Mouse (Mus musculus): ENCODE results near the gene Socs1. TPM values are rescaled to one million over a fixed set of nuclear protein-coding genes. Genes with fewer than 3 reads are reported as not detected.

The Socs1 gene
- polyA plus RNA-seq, 1 experiment from 2014 or later: 1.6 TPM

GRCm38 (mm10) chr16:10763540-10764264 lies 21.6 kb downstream of the Socs1 start:
- ChIA-PET CTCF (no interaction called here), POLR2A (no interaction called here)
- no peaks in the 10 kb centered on the region for H3K27me3 ChIP-seq
- in situ Hi-C loops (cut with MboI; ENCODE audit: low pct_unique_long_range_greater_than_20kb): no loop called here
- ATAC-seq (no peak), DNase-seq (ENCODE audit: low read depth, low spot score) (no peak)
- TF ChIP-seq CTCF (IDR thresholded peaks at IDR 0.05): no peak

- no peak for ATAC-seq
- no peaks in the 10 kb centered on the region for H3K27me3 ChIP-seq
- POLR2A ChIA-PET: no interaction called here
- DNase-seq (ENCODE audit: low read depth, low spot score): no peak
- CTCF ChIA-PET: no interaction called here
- in situ Hi-C loops (cut with MboI; ENCODE audit: low pct_unique_long_range_greater_than_20kb): no loop called here
- no peak for TF ChIP-seq CTCF (IDR thresholded peaks at IDR 0.05)
These were observed 22.7 kb downstream of the Socs1 start for GRCm38 (mm10) chr16:10762569-10763180.

DNA sequence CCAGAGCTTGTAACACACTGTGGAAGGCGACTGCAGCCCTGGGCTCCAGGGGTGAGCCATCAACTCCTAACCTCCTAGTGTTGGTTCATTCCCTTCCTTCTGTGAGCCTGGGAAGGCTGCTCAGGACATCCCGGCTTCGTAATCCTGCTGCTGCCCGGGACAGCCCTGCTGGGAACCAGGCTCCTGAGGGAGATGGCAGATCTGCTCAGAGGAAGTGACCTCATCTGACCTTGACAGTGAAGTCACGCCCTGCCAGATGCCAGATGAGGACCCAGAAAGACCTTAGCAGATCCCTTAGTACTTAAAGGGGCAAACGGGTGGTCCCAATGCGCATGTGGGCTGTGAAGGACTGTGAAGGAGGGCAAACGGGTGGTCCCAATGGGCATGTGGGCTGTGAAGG lies 24.2 kb downstream of the Socs1 start:
- POLR2A ChIA-PET: no interaction called here
- in situ Hi-C loops (cut with MboI; ENCODE audit: low pct_unique_long_range_greater_than_20kb): no loop called here
- no peaks in the 10 kb centered on the region for H3K27me3 ChIP-seq
- ATAC-seq (no peak), DNase-seq (ENCODE audit: low read depth, low spot score) (no peak)
- no peak for TF ChIP-seq CTCF (IDR thresholded peaks at IDR 0.05)
- CTCF ChIA-PET: no interaction called here

DNA sequence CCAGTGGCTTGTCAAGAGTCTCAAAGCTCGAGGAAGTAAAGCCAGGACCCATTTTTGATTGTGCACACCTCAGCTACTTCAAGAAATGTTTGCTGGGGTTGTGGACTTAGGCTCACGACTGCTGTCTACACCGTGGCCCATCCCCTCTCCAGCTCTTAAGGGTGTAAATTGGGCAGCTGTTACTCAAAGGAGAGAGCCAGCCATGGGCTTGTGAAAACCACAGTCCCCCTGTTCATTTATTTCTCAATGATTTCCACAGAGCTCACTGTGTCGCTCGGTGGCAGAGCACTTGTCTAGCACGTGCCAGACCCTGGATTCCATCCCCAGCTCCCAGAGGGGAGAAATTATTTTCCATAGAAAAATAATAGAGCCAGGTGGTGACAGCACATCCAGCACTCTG lies 29.2 kb downstream of the Socs1 start:
- ATAC-seq (no peak), DNase-seq (ENCODE audit: low read depth, low spot score) (no peak)
- CTCF ChIA-PET: interaction anchor here (1.2 kb wide), 1 partner anchor 14 kb away, joined by 3 read pairs; no protein-coding TSS in a partner anchor
- POLR2A ChIA-PET: no interaction called here
- in situ Hi-C loops (cut with MboI; ENCODE audit: low pct_unique_long_range_greater_than_20kb): no loop called here
- no peaks in the 10 kb centered on the region for H3K27me3 ChIP-seq
- TF ChIP-seq CTCF (IDR thresholded peaks at IDR 0.05): no peak

GRCm38 (mm10) chr16:10754521-10755296 lies 30.6 kb downstream of the Socs1 start:
- TF ChIP-seq CTCF (IDR thresholded peaks at IDR 0.05): no peak
- CTCF ChIA-PET: no interaction called here
- no peaks in the 10 kb centered on the region for H3K27me3 ChIP-seq
- in situ Hi-C loops (cut with MboI; ENCODE audit: low pct_unique_long_range_greater_than_20kb): no loop called here
- POLR2A ChIA-PET: interaction anchor here (0.7 to 0.9 kb wide), 2 partner anchors 12 to 24 kb away, joined by 3 to 4 read pairs; no protein-coding TSS in a partner anchor
- peak; percentile 83 for DNase-seq (ENCODE audit: low read depth, low spot score)
- ATAC-seq: peak; percentile 91

GRCm38 (mm10) chr16:10749824-10750223 lies 35.5 kb downstream of the Socs1 start:
- H3K27me3 ChIP-seq: no peaks in the 10 kb centered on the region
- ChIA-PET CTCF (no interaction called here), POLR2A (no interaction called here)
- no peak for TF ChIP-seq CTCF (IDR thresholded peaks at IDR 0.05)
- ATAC-seq: no peak
- in situ Hi-C loops (cut with MboI; ENCODE audit: low pct_unique_long_range_greater_than_20kb): no loop called here
- peak; percentile 4 for DNase-seq (ENCODE audit: low read depth, low spot score)

- POLR2A ChIA-PET: no interaction called here
- CTCF ChIA-PET: no interaction called here
- DNase-seq (ENCODE audit: low read depth, low spot score) (no peak), ATAC-seq (no peak)
- no peaks in the 10 kb centered on the region for H3K27me3 ChIP-seq
- no peak for TF ChIP-seq CTCF (IDR thresholded peaks at IDR 0.05)
- in situ Hi-C loops (cut with MboI; ENCODE audit: low pct_unique_long_range_greater_than_20kb): no loop called here
These were observed 36.1 kb downstream of the Socs1 start for GRCm38 (mm10) chr16:10749226-10749625.

GRCm38 (mm10) chr16:10741082-10741481 lies 44.3 kb downstream of the Socs1 start:
- H3K27me3 ChIP-seq: no peaks in the 10 kb centered on the region
- no peak for TF ChIP-seq CTCF (IDR thresholded peaks at IDR 0.05)
- no peak for ATAC-seq
- CTCF ChIA-PET: no interaction called here
- POLR2A ChIA-PET: no interaction called here
- in situ Hi-C loops (cut with MboI; ENCODE audit: low pct_unique_long_range_greater_than_20kb): no loop called here
- no peak for DNase-seq (ENCODE audit: low read depth, low spot score)

DNA sequence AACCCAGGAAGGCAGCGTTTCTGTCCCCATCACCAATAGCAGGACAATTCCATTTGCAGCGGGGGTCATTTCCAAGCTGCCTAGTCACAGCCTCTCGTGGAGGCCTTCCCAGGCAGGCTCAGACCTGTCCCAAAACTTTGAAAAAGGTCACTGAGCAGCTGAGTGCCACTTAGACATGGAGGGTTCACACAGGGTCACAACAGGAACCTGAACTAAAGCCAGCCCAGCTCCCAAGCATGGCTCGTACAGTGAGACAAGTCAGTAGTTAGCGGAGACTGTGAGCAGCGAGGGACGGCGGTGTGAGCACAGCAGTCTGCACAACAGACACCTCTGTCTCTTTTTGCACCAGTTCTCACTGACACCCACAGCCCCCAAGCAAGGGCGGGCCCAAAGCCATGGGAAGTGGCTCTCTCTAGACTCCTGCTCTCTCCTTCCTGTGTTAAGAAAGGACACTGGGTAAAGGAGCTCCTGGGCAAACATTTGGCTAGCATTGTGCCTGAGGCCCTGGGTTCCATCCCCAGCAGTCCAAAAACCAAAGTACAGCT lies 45.4 kb downstream of the Socs1 start:
- no peak for TF ChIP-seq CTCF (IDR thresholded peaks at IDR 0.05)
- no peak for DNase-seq (ENCODE audit: low read depth, low spot score)
- in situ Hi-C loops (cut with MboI; ENCODE audit: low pct_unique_long_range_greater_than_20kb): no loop called here
- CTCF ChIA-PET: no interaction called here
- ATAC-seq: no peak
- no peaks in the 10 kb centered on the region for H3K27me3 ChIP-seq
- POLR2A ChIA-PET: no interaction called here

GRCm38 (mm10) chr16:10738866-10739265 lies 46.5 kb downstream of the Socs1 start:
- POLR2A ChIA-PET: interaction anchor here (0.5 kb wide), 1 partner anchor 16 kb away, joined by 3 read pairs; no protein-coding TSS in a partner anchor
- CTCF ChIA-PET: no interaction called here
- in situ Hi-C loops (cut with MboI; ENCODE audit: low pct_unique_long_range_greater_than_20kb): no loop called here
- no peak for TF ChIP-seq CTCF (IDR thresholded peaks at IDR 0.05)
- ATAC-seq (no peak), DNase-seq (ENCODE audit: low read depth, low spot score) (no peak)
- no peaks in the 10 kb centered on the region for H3K27me3 ChIP-seq

DNA sequence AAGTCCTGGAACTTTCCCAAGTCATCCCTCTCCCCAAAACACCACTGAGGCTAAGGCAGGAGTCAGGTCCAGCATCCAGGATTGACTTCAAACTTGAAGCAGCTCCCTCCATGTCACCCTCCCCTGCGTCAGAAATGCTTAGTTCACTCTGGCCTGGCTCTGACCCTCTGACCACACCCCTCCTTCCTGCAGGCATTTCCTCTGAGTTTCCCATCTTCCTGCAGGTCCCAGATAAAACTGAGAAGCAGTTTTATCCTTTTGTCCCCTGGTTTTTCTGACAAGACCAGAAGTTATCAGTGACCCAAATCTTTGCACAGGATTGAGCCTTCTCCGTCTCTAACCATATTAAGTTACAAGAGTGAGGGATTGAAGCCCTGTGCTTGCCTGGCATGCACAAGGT lies 47.8 kb downstream of the Socs1 start:
- ATAC-seq (no peak), DNase-seq (ENCODE audit: low read depth, low spot score) (no peak)
- no peak for TF ChIP-seq CTCF (IDR thresholded peaks at IDR 0.05)
- ChIA-PET CTCF (no interaction called here), POLR2A (no interaction called here)
- H3K27me3 ChIP-seq: no peaks in the 10 kb centered on the region
- in situ Hi-C loops (cut with MboI; ENCODE audit: low pct_unique_long_range_greater_than_20kb): no loop called here

Measured in Patski (cell line).